Mouse (Mus musculus) embryonic facial prominence, embryonic 14.5 days (tissue): ENCODE data around the gene Bhlha9. TPM values are rescaled to one million over a fixed set of nuclear protein-coding genes. Genes with fewer than 3 reads are reported as not detected.

Experiments used
- ATAC-seq: fragments of 200-750 bp; cut with Nextera tagmentation; 2 replicates; pipeline ENCODE4 v1.8.0; 2017; ENCODE audit warnings: low read depth, moderate number of reproducible peaks, moderate TSS enrichment
- DNase-seq: peaks from one replicate; pipeline ENCODE4 v3.0.0-alpha.2; 2015; ENCODE audit warnings: low spot score
- H3K27ac ChIP-seq: fragments of 300-500 bp; sonication (generic); replicated peaks from 2 replicates; pipeline ENCODE4 v1.5.1; 2014; ENCODE audit warnings: low read depth, mild to moderate bottlenecking, low read length, moderate library complexity
- H3K27me3 ChIP-seq: fragments of 300-500 bp; sonication (generic); replicated peaks from 2 replicates; pipeline ENCODE4 v1.6.1; 2014; ENCODE audit warnings: low read length; ENCODE audit not compliant: control insufficient read depth, insufficient read depth
- H3K36me3 ChIP-seq: fragments of 300-500 bp; sonication (generic); 2 replicates; pipeline ENCODE4 v1.6.1; 2014; ENCODE audit warnings: low read length, mixed read lengths; ENCODE audit not compliant: control insufficient read depth, insufficient read depth
- H3K4me1 ChIP-seq: fragments of 300-500 bp; sonication (generic); 2 replicates; pipeline ENCODE4 v1.6.1; 2014; ENCODE audit warnings: antibody characterized with exemption, low read length; ENCODE audit not compliant: control insufficient read depth, insufficient read depth
- H3K4me2 ChIP-seq: fragments of 300-500 bp; sonication (generic); 2 replicates; pipeline ENCODE4 v1.6.1; 2014; ENCODE audit warnings: low read depth, mild to moderate bottlenecking, low read length, moderate library complexity, mixed read lengths
- H3K4me3 ChIP-seq: fragments of 300-500 bp; sonication (generic); 2 replicates; pipeline ENCODE4 v1.5.1; 2014; ENCODE audit warnings: low read depth, mild to moderate bottlenecking, low read length
- H3K9ac ChIP-seq: fragments of 300-500 bp; sonication (generic); 2 replicates; pipeline ENCODE4 v1.6.1; 2014; ENCODE audit warnings: low read depth, mild to moderate bottlenecking, low read length, moderate library complexity, mixed read lengths
- H3K9me3 ChIP-seq: fragments of 300-500 bp; sonication (generic); 2 replicates; pipeline ENCODE4 v1.6.1; 2016; ENCODE audit warnings: low read length; ENCODE audit not compliant: control insufficient read depth
- WGBS: fragments of 180-500 bp; shearing (Covaris S2); extraction: QIAGEN DNeasy Blood & Tissue Kit; methylation state at CpG from one replicate; pipeline ENCODE4 v1.1.7; 2014; 5-methylcytosine and 5-hydroxymethylcytosine counted together
- polyA plus RNA-seq: library from polyadenylated mRNA; unstranded; fragments of >200 nt; fragmentation: Nextera tagmentation; extraction: Ambion mirVana; gene quantifications from 2 replicates; pipeline ENCODE4 v1.2.1, GENCODE M21; 2014

Bhlha9 gene
- polyA plus RNA-seq, 1 experiment from 2014 or later, result 0.14 TPM

GRCm38 (mm10) chr11:76708066-76708465 lies 35.8 kb downstream of the Bhlha9 start:
- Histone ChIP-seq H3K4me2 (no peak overlapping the region), H3K4me3 (no peak overlapping the region), H3K9ac (no peak overlapping the region), H3K9me3 (peaks cover 10% of the 10 kb centered on the region; the same call in 1 of the 2 replicates), H3K27ac (no peak overlapping the region), H3K36me3 (no peaks in the 10 kb centered on the region), H3K27me3 (no peaks in the 10 kb centered on the region), H3K4me1 (peaks cover 11% of the 10 kb centered on the region; the same call in 1 of the 2 replicates)
- ATAC-seq, result no peak
- no peak for DNase-seq
- 65% methylated on average over 1 of the region's 1 CpGs for WGBS

DNA sequence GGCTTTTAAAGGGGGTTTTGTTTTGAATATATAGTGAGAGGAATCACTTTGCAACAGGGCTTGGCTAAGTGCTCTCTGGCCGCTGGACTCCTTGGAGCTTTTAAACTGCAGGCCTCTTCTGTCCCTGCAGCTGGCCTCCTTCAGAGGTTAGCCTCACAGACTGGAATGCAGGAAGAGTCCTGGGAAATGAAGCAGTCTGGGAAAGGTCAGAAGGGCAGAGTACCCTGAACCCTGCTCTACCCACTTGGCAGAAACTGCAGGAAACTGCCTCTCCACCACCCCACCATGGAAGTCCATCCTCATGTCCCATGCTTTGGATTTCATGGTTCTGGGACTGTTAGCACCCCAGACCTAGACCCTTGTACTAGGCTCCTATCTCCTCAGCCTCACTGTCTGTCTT lies 36.6 kb downstream of the Bhlha9 start:
- Histone ChIP-seq H3K9me3 (peaks cover 10% of the 10 kb centered on the region; the same call in 1 of the 2 replicates), H3K4me2 (no peak overlapping the region), H3K27me3 (no peaks in the 10 kb centered on the region), H3K36me3 (no peaks in the 10 kb centered on the region), H3K27ac (no peak overlapping the region), H3K4me1 (peaks cover 11% of the 10 kb centered on the region; the same call in 1 of the 2 replicates), H3K9ac (no peak overlapping the region), H3K4me3 (no peak overlapping the region)
- ATAC-seq (no peak), DNase-seq (no peak)
- 29% methylated on average over 1 of the region's 1 CpGs for WGBS

GRCm38 (mm10) chr11:76709625-76710452 lies 37.6 kb downstream of the Bhlha9 start:
- peak; percentile 77; the same call in 1 of the 2 replicates for ATAC-seq
- no peaks in the 10 kb centered on the region for H3K36me3 ChIP-seq
- 22% methylated on average over 14 of the region's 17 CpGs for WGBS
- no peak overlapping the region for H3K27ac ChIP-seq
- no peak overlapping the region for H3K4me3 ChIP-seq
- no peak overlapping the region; the same call in 1 of the 2 replicates for H3K4me2 ChIP-seq
- H3K4me1 ChIP-seq, result peaks cover 11% of the 10 kb centered on the region; the same call in 1 of the 2 replicates
- DNase-seq, result peak; percentile 57
- no peaks in the 10 kb centered on the region for H3K27me3 ChIP-seq
- H3K9me3 ChIP-seq, result peaks cover 10% of the 10 kb centered on the region; the same call in 1 of the 2 replicates
- peak overlapping the region; percentile 30; the same call in 1 of the 2 replicates for H3K9ac ChIP-seq

DNA sequence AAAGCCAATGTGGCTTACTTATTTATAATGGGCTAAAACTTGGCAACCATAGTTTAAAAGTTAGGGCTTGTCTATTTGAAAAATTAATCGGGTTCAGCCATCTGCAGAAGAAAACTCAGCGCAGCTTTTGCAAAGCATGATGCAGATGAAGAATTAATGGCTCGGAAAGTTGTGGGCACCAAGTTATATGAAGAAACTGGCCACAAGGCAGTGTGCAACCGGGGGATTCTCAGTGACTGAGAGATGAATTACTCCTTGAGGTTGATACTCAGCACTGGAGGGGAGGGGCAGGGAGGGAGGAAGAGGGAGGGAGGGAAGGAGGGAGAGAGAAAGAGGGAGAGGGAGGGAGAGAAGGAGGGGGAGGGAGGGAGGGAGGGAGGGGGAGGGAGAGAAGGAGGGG lies 44.7 kb downstream of the Bhlha9 start:
- H3K36me3 ChIP-seq, result no peaks in the 10 kb centered on the region
- DNase-seq (no peak), ATAC-seq (no peak)
- no peaks in the 10 kb centered on the region for H3K27me3 ChIP-seq
- H3K4me1 ChIP-seq, result no peaks in the 10 kb centered on the region
- 74% methylated on average over 4 of the region's 4 CpGs for WGBS
- no peak overlapping the region for H3K4me2 ChIP-seq
- no peak overlapping the region for H3K9ac ChIP-seq
- H3K9me3 ChIP-seq, result no peaks in the 10 kb centered on the region
- no peak overlapping the region for H3K27ac ChIP-seq
- no peak overlapping the region for H3K4me3 ChIP-seq

Other genes with a start within 250 kb of the Bhlha9 start
- gene Abr, start 50.2 kb upstream of the Bhlha9 start, polyA plus RNA-seq, result 35.3 and 41.4 TPM in 2 replicates
- gene Trarg1, start 7.3 kb downstream of the Bhlha9 start, polyA plus RNA-seq, result 2.5 and 3.9 TPM in 2 replicates
- gene Gosr1, start 91.1 kb downstream of the Bhlha9 start, polyA plus RNA-seq, result 36.1 and 39.6 TPM in 2 replicates
- gene Cpd, start 174.5 kb downstream of the Bhlha9 start, polyA plus RNA-seq, result 22.7 and 23.2 TPM in 2 replicates
- 0.62 and 1.5 TPM in 2 replicates for gene Tmigd1, start 229.7 kb downstream of the Bhlha9 start, polyA plus RNA-seq